Mouse (Mus musculus): ENCODE data around the gene Hlcs. TPM values are rescaled to one million over a fixed set of nuclear protein-coding genes. Genes with fewer than 3 reads are reported as not detected.

The Hlcs gene
- total and polyA plus RNA-seq, 2 experiments from 2014 or later: 5.8 to 6.8 TPM

- Histone ChIP-seq H3K9ac (no peak overlapping the region), H3K36me3 (ENCODE audit: insufficient read depth) (no peaks in the 10 kb centered on the region), H3K9me3 (ENCODE audit: low read length) (no peaks in the 10 kb centered on the region), H3K4me2 (ENCODE audit: low read depth) (no peak overlapping the region), H3K4me3 (ENCODE audit: low read depth, low read length) (no peak overlapping the region), H3K27me3 (ENCODE audit: insufficient read depth, low read length) (no peaks in the 10 kb centered on the region), H3K27ac (ENCODE audit: low read depth, low read length) (no peak overlapping the region), H3K4me1 (ENCODE audit: insufficient read depth) (peaks cover 4% of the 10 kb centered on the region; the same call in 1 of the 2 replicates)
- TF ChIP-seq CTCF (IDR thresholded peaks at IDR 0.05; ENCODE audit: low read depth): no peak
- DNase-seq (no peak), ATAC-seq (no peak)
- WGBS: 70% methylated on average over 10 of the region's 10 CpGs
Observed at GRCm38 (mm10) chr16:94208826-94209225, 104.5 kb downstream of the Hlcs start.

- Histone ChIP-seq H3K9me3 (ENCODE audit: low read length) (no peaks in the 10 kb centered on the region), H3K9ac (no peak overlapping the region), H3K4me1 (ENCODE audit: insufficient read depth) (peaks cover 4% of the 10 kb centered on the region; the same call in 1 of the 2 replicates), H3K4me3 (ENCODE audit: low read depth, low read length) (no peak overlapping the region), H3K27me3 (ENCODE audit: insufficient read depth, low read length) (no peaks in the 10 kb centered on the region), H3K27ac (ENCODE audit: low read depth, low read length) (no peak overlapping the region), H3K4me2 (ENCODE audit: low read depth) (no peak overlapping the region), H3K36me3 (ENCODE audit: insufficient read depth) (no peaks in the 10 kb centered on the region)
- WGBS: 94% methylated on average over 6 of the region's 6 CpGs
- ATAC-seq (no peak), DNase-seq (no peak)
- TF ChIP-seq CTCF (IDR thresholded peaks at IDR 0.05; ENCODE audit: low read depth): no peak
Observed at GRCm38 (mm10) chr16:94208152-94208551, 105.2 kb downstream of the Hlcs start.

GRCm38 (mm10) chr16:94205528-94206484 lies 107.6 kb downstream of the Hlcs start:
- WGBS: 79% methylated on average over 26 of the region's 26 CpGs
- Histone ChIP-seq H3K27me3 (ENCODE audit: insufficient read depth, low read length) (no peaks in the 10 kb centered on the region), H3K4me3 (ENCODE audit: low read depth, low read length) (no peak overlapping the region), H3K36me3 (ENCODE audit: insufficient read depth) (no peaks in the 10 kb centered on the region), H3K9me3 (ENCODE audit: low read length) (no peaks in the 10 kb centered on the region), H3K27ac (ENCODE audit: low read depth, low read length) (no peak overlapping the region), H3K4me2 (ENCODE audit: low read depth) (no peak overlapping the region), H3K4me1 (ENCODE audit: insufficient read depth) (peaks cover 4% of the 10 kb centered on the region; the same call in 1 of the 2 replicates), H3K9ac (no peak overlapping the region)
- DNase-seq: no peak
- no peak for TF ChIP-seq CTCF (IDR thresholded peaks at IDR 0.05; ENCODE audit: low read depth)
- no peak for ATAC-seq

- Histone ChIP-seq H3K27ac (ENCODE audit: low read depth, low read length) (no peak overlapping the region), H3K9me3 (ENCODE audit: low read length) (no peaks in the 10 kb centered on the region), H3K4me3 (ENCODE audit: low read depth, low read length) (no peak overlapping the region), H3K36me3 (ENCODE audit: insufficient read depth) (no peaks in the 10 kb centered on the region), H3K4me1 (ENCODE audit: insufficient read depth) (no peaks in the 10 kb centered on the region), H3K27me3 (ENCODE audit: insufficient read depth, low read length) (no peaks in the 10 kb centered on the region), H3K4me2 (ENCODE audit: low read depth) (no peak overlapping the region), H3K9ac (no peak overlapping the region)
- ATAC-seq (no peak), DNase-seq (no peak)
- TF ChIP-seq CTCF (IDR thresholded peaks at IDR 0.05; ENCODE audit: low read depth): no peak
- WGBS: 78% methylated on average over 5 of the region's 5 CpGs
Observed at GRCm38 (mm10) chr16:94201387-94201786, 112.0 kb downstream of the Hlcs start.

GRCm38 (mm10) chr16:94195913-94196312 lies 117.5 kb downstream of the Hlcs start:
- DNase-seq: no peak
- no peak overlapping the region for H3K9ac ChIP-seq
- no peak overlapping the region for H3K4me2 ChIP-seq (ENCODE audit: low read depth)
- TF ChIP-seq CTCF (IDR thresholded peaks at IDR 0.05; ENCODE audit: low read depth): no peak
- H3K4me3 ChIP-seq (ENCODE audit: low read depth, low read length): no peak overlapping the region
- no peak for ATAC-seq
- H3K9me3 ChIP-seq (ENCODE audit: low read length): no peaks in the 10 kb centered on the region
- H3K27ac ChIP-seq (ENCODE audit: low read depth, low read length): no peak overlapping the region
- no peaks in the 10 kb centered on the region for H3K4me1 ChIP-seq (ENCODE audit: insufficient read depth)
- no peaks in the 10 kb centered on the region for H3K36me3 ChIP-seq (ENCODE audit: insufficient read depth)
- 71% methylated on average over 5 of the region's 5 CpGs for WGBS
- no peaks in the 10 kb centered on the region for H3K27me3 ChIP-seq (ENCODE audit: insufficient read depth, low read length)

GRCm38 (mm10) chr16:94191379-94192315 lies 121.7 kb downstream of the Hlcs start:
- ATAC-seq (no peak), DNase-seq (no peak)
- Histone ChIP-seq H3K9ac (no peak overlapping the region), H3K27me3 (ENCODE audit: insufficient read depth, low read length) (no peaks in the 10 kb centered on the region), H3K9me3 (ENCODE audit: low read length) (no peaks in the 10 kb centered on the region), H3K4me3 (ENCODE audit: low read depth, low read length) (no peak overlapping the region), H3K4me1 (ENCODE audit: insufficient read depth) (no peaks in the 10 kb centered on the region), H3K36me3 (ENCODE audit: insufficient read depth) (no peaks in the 10 kb centered on the region), H3K27ac (ENCODE audit: low read depth, low read length) (no peak overlapping the region), H3K4me2 (ENCODE audit: low read depth) (no peak overlapping the region)
- no peak for TF ChIP-seq CTCF (IDR thresholded peaks at IDR 0.05; ENCODE audit: low read depth)
- WGBS: 63% methylated on average over 25 of the region's 25 CpGs
